Mouse (Mus musculus) midbrain, embryonic 16.5 days (tissue): ENCODE measurements around the gene Tubd1. TPM values are rescaled to one million over a fixed set of nuclear protein-coding genes. Genes with fewer than 3 reads are reported as not detected.
"Not testable (repeated sequence)": the region's sequence is repeated elsewhere in the genome, so short reads cannot be mapped to it uniquely, and the experiment has no call there.

Experiments used
- ATAC-seq: fragments of 200-750 bp; cut with Nextera tagmentation; 2 replicates; pipeline ENCODE4 v1.8.0; 2017; ENCODE audit warnings: moderate TSS enrichment
- H3K27ac ChIP-seq: fragments of 300-500 bp; sonication (generic); 2 replicates; pipeline ENCODE4 v1.5.1; 2014; ENCODE audit warnings: mild to moderate bottlenecking, low read length, mixed read lengths
- H3K27me3 ChIP-seq: fragments of 300-500 bp; sonication (generic); 2 replicates; pipeline ENCODE4 v1.6.1; 2014; ENCODE audit warnings: low read depth, low read length, mixed read lengths; ENCODE audit not compliant: control insufficient read depth, insufficient read depth
- H3K36me3 ChIP-seq: fragments of 300-500 bp; sonication (generic); 2 replicates; pipeline ENCODE4 v1.6.1; 2014; ENCODE audit warnings: mild to moderate bottlenecking, low read length, moderate library complexity, mixed read lengths; ENCODE audit not compliant: control insufficient read depth, insufficient read depth
- H3K4me1 ChIP-seq: fragments of 300-500 bp; sonication (generic); 2 replicates; pipeline ENCODE4 v1.6.1; 2014; ENCODE audit warnings: mild to moderate bottlenecking, low read length, mixed read lengths; ENCODE audit not compliant: control insufficient read depth, insufficient read depth
- H3K4me2 ChIP-seq: fragments of 300-500 bp; sonication (generic); 2 replicates; pipeline ENCODE4 v1.6.1; 2014; ENCODE audit warnings: mild to moderate bottlenecking, low read length, mixed read lengths
- H3K4me3 ChIP-seq: fragments of 300-500 bp; sonication (generic); 2 replicates; pipeline ENCODE4 v1.5.1; 2014; ENCODE audit warnings: low read depth, mild to moderate bottlenecking, low read length, moderate library complexity, mixed read lengths
- H3K9ac ChIP-seq: fragments of 300-500 bp; sonication (generic); 2 replicates; pipeline ENCODE4 v1.6.1; 2014; ENCODE audit warnings: low read depth, low read length, mixed read lengths
- H3K9me3 ChIP-seq: fragments of 300-500 bp; sonication (generic); replicated peaks from 2 replicates; pipeline ENCODE4 v1.6.1; 2014; ENCODE audit warnings: mild to moderate bottlenecking, low read length, mixed read lengths; ENCODE audit not compliant: control insufficient read depth, poor library complexity, severe bottlenecking
- WGBS: fragments of 180-500 bp; shearing (Covaris S2); extraction: QIAGEN DNeasy Blood & Tissue Kit; methylation state at CpG from one replicate; pipeline ENCODE4 v1.1.7; 2014; 5-methylcytosine and 5-hydroxymethylcytosine counted together
- polyA plus RNA-seq: library from polyadenylated mRNA; unstranded; fragments of >200 nt; fragmentation: Nextera tagmentation; extraction: Ambion mirVana; gene quantifications from 2 replicates; pipeline ENCODE4 v1.2.1, GENCODE M21; 2015

Gene Tubd1
- polyA plus RNA-seq, 1 experiment from 2014 or later = 6.4 TPM

DNA sequence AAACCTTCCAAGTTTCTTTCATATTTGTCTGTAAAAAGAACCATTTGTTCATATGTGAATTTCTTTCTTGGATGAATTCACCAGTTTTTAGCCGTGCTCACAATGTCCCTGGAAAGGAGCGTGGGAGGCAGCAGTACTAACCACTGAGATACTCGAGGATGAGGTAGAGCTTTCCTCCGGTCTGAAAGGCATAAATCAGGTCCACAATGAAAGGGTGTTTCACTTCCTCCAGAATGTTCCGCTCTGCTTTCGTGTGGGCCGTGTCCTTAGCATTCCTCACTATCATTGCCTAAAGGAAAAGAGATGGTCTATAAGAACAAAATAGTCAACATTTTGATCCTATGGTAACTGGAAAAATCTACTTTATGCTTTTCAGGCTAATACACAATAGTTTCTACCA is 25.0 kb upstream of the Tubd1 start:
- H3K4me1 ChIP-seq = no peaks in the 10 kb centered on the region
- no peak overlapping the region for H3K4me3 ChIP-seq
- 96% methylated on average over 7 of the region's 7 CpGs for WGBS
- H3K9ac ChIP-seq = no peak overlapping the region
- H3K9me3 ChIP-seq = no peaks in the 10 kb centered on the region
- no peak overlapping the region for H3K4me2 ChIP-seq
- H3K27ac ChIP-seq = no peak overlapping the region
- H3K36me3 ChIP-seq = peaks cover 28% of the 10 kb centered on the region
- ATAC-seq = no peak
- no peaks in the 10 kb centered on the region for H3K27me3 ChIP-seq

DNA sequence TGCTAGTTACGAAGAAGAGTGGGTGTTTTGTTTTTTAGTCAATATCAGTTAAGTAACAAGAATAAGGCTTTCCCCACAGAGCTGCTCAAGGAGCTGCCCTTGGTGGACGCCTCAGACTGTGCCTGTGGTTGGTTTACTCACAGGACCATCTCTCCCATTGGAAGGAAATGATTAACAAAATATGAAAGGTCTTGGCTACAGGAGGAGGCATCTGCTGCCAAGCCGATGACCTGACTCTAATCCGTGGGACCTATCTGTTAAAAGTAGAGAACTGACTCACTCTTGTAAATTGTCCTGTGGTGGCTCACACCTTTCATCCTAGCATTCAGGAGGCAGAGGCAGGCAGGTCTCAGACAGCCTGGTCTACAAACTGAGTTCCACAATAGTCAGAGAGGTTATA is 17.3 kb upstream of the Tubd1 start:
- H3K36me3 ChIP-seq = peaks cover 21% of the 10 kb centered on the region
- H3K4me2 ChIP-seq = no peak overlapping the region
- WGBS = 94% methylated on average over 4 of the region's 4 CpGs
- no peaks in the 10 kb centered on the region for H3K27me3 ChIP-seq
- no peak for ATAC-seq
- H3K4me3 ChIP-seq = no peak overlapping the region
- H3K9me3 ChIP-seq = no peaks in the 10 kb centered on the region
- no peak overlapping the region for H3K9ac ChIP-seq
- no peaks in the 10 kb centered on the region for H3K4me1 ChIP-seq
- no peak overlapping the region for H3K27ac ChIP-seq

DNA sequence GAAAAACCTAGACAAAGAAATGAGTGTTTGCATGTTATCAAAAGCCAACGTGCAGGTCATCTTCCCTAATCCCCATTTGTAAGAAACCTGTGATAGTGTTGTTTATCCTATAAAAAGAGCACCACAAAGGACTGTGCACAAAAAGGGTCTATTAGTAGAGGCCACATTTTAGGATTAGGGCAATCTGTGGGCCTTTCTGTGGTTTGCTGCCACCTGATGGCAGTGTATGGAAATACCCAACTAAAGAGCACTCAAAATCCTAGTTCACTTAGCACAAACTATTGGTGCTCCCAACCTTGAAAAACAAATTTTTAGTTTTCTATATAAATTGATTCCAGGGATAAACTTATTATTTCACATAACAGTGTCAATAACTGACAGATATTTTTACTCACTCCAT is 12.0 kb upstream of the Tubd1 start:
- Histone ChIP-seq H3K4me2 (no peak overlapping the region), H3K4me3 (no peak overlapping the region), H3K9me3 (no peaks in the 10 kb centered on the region), H3K27me3 (no peaks in the 10 kb centered on the region), H3K9ac (no peak overlapping the region), H3K4me1 (no peaks in the 10 kb centered on the region), H3K36me3 (peaks cover 18% of the 10 kb centered on the region), H3K27ac (no peak overlapping the region)
- ATAC-seq = no peak
- 59% methylated on average over 1 of the region's 1 CpGs for WGBS

DNA sequence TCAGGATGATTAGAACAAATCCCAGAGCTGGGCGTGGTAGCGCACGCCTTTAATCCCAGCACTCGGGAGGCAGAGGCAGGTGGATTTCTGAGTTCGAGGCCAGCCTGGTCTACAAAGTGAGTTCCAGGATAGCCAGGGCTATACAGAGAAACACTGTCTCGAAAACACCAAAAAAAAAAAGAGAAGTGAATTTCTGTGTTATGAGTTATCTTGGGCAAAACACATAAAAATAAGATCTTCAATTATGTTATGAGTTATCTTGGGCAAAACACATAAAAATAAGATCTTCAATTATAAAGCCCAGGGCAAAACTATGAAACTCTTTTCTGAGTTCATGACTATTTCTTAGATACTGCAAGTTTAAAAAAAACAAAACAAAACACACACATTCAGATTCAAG is 11.5 kb upstream of the Tubd1 start:
- not testable (repeated sequence) for H3K9ac ChIP-seq, H3K9me3 ChIP-seq, H3K4me1 ChIP-seq, H3K4me3 ChIP-seq, ATAC-seq, H3K4me2 ChIP-seq, H3K27me3 ChIP-seq, H3K27ac ChIP-seq
- H3K36me3 ChIP-seq = peaks cover 18% of the 10 kb centered on the region
- 90% methylated on average over 6 of the region's 6 CpGs for WGBS

DNA sequence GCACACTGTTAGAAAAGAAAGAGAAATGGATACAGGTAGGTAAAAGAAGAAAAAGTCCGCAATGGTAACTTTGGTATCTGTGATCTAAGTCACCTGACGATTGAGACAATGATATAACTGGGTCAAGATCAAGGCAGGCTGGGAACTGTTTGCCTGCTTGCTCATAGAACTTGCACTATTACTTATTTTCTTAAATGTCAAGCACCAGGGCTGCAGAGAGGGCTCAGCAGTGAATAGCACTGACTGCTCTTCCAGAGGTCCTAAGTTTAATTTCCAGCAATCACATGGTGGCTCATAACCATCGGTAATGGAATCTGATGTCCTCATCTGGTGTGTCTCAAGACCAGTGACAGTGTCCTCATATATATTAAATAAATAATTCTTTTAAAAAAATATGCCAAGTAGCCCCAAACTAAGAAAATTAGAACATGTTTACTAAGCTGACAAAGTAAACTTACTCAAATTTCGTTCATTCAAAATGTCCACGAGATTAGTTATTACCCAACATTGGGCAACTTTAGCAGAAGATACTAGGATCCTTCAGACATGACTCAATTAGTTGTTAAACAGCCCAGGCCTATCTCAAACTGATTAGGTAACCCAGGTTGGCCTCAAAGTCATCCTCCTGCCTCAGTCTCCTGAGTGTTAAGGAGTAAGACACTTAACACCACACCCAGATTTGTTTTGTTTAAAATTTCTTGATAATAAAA is 10.4 kb upstream of the Tubd1 start:
- no peaks in the 10 kb centered on the region for H3K4me1 ChIP-seq
- H3K4me2 ChIP-seq = no peak overlapping the region
- peaks cover 18% of the 10 kb centered on the region for H3K36me3 ChIP-seq
- no peaks in the 10 kb centered on the region for H3K9me3 ChIP-seq
- H3K27me3 ChIP-seq = no peaks in the 10 kb centered on the region
- no peak overlapping the region for H3K27ac ChIP-seq
- no peak overlapping the region for H3K9ac ChIP-seq
- ATAC-seq = no peak
- WGBS = 96% methylated on average over 5 of the region's 5 CpGs
- H3K4me3 ChIP-seq = no peak overlapping the region

DNA sequence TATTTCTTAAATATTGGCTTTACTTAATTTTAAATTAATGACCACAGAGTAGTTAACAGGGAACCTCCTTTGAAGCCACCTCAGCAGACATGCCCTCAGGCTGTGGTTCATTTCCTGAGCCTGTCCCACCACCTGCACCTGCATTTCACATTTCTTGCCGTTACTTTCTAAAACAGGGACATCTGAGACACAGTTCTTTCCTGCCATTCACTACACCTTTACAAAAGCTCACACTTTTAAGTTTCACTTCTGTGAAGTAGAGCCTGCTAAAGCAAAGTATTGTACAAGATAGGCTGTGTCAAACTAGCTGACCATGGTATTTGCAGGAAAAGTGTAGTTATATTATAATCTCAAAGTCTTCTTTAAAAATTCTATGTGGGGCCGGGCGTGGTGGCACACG is 6.0 kb upstream of the Tubd1 start:
- Histone ChIP-seq H3K27ac (no peak overlapping the region), H3K36me3 (peaks cover 4% of the 10 kb centered on the region; the same call in 1 of the 2 replicates), H3K4me2 (no peak overlapping the region), H3K27me3 (no peaks in the 10 kb centered on the region), H3K9ac (no peak overlapping the region), H3K9me3 (no peaks in the 10 kb centered on the region), H3K4me1 (peaks cover 11% of the 10 kb centered on the region), H3K4me3 (no peak overlapping the region)
- 97% methylated on average over 4 of the region's 4 CpGs for whole genome bisulfite sequencing
- ATAC-seq = no peak

DNA sequence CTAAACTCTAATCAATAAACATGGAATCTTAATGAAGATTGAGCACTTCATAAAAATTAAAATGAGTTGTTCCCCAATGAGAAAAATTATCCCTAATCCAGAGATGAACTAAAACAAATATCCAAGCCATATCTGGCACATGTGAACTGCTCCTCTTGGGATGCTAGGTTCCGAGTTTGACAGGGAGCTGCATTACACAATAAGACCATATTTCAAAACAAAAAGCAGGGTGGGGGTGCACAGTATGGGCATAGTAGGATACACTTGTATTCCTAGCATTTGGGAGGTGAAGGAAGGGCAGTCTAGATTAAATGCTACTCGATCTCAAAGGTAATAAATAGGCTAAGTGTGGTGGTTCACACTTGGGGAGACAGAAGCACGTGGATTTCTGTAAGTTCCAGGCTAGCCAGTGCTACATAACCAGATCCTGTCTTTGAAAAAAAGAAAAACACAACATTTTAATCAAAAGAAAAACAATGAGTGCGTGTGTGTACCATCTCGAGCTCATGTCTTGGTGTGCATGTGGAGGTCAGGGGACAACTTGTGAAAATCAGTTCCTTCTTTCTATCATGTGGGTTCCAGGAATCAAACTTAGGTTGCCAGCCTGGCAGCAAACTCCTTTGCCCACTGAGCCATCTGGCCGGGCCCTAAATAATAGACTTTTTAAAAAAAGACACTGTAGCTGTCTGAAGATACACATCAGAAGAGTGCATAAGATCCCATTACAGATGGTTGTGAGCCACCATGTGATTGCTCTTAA is 4.9 kb upstream of the Tubd1 start:
- ATAC-seq = no peak
- Histone ChIP-seq H3K4me2 (no peak overlapping the region), H3K9me3 (no peaks in the 10 kb centered on the region), H3K27ac (no peak overlapping the region), H3K36me3 (no peaks in the 10 kb centered on the region), H3K4me1 (peaks cover 12% of the 10 kb centered on the region), H3K27me3 (no peaks in the 10 kb centered on the region), H3K9ac (no peak overlapping the region), H3K4me3 (no peak overlapping the region)
- 94% methylated on average over 6 of the region's 6 CpGs for WGBS

DNA sequence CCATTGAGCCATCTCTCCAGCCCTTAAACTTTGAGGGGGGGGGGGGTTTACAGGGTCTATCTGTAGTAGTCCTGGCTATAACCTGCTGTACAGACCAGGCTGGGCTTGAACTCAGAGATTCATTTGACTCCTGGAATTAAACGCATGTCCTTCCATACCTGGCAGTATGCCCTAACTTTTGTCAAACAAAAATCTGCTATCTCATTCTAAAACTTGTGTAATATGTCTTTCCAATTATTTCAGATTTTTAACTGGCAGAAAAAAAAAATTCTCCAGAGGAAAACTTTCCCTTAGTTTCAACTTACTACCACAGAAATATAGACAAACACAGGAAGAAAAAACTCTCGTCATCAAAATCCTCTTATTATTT is 4.3 kb upstream of the Tubd1 start:
- Histone ChIP-seq H3K4me1 (peaks cover 15% of the 10 kb centered on the region), H3K4me3 (no peak overlapping the region), H3K36me3 (no peaks in the 10 kb centered on the region), H3K9me3 (no peaks in the 10 kb centered on the region), H3K4me2 (no peak overlapping the region), H3K9ac (no peak overlapping the region), H3K27ac (no peak overlapping the region), H3K27me3 (no peaks in the 10 kb centered on the region)
- WGBS = 99% methylated on average over 2 of the region's 2 CpGs
- no peak for ATAC-seq

DNA sequence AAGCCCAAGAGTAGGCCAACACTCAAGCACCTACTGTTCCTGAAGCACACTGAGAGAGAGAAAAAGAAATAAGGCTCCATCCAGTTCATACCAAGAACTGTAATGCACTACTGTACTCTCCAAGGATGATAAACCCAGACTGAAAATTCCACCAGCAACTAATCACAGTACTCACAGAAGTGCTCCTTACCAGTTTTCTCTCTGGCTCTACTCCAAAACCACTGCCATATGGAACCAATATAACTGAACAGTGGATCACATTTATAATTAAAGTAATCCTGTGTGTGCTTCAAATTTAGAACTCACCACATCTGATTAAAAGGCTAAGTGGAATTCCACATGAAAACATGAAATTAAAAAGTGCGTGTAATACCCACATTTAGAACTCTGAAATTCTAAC is 1.9 kb upstream of the Tubd1 start:
- Histone ChIP-seq H3K9me3 (no peaks in the 10 kb centered on the region), H3K4me1 (peaks cover 17% of the 10 kb centered on the region), H3K27ac (no peak overlapping the region), H3K27me3 (no peaks in the 10 kb centered on the region), H3K36me3 (no peaks in the 10 kb centered on the region), H3K4me3 (no peak overlapping the region), H3K4me2 (0 out of 2 replicates have a peak overlapping the region, but pooled peaks have one; percentile 9), H3K9ac (no peak overlapping the region)
- no peak for ATAC-seq
- 96% methylated on average over 1 of the region's 1 CpGs for WGBS
